In the genomic region with DNA sequence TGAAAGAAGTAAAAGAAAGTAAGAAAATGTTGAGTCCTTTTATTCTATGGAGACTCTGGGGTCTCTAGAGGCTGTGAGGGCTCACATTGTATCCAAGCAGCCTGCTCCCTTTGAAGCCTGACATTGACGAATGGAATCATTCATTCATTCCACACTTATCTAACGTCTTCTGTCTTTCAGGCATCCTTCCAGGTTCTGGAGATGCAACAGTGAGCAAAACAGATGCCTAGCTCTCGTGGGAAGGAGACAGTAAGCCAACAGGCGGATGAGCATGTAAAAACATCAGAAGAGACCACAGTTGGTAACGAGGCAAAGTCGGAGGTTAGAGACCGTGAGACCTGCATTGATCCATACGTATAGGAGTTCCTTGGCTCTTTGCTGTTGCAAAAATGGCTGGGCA, we compare ENCODE assay signal across 15 mouse cellular contexts. TPM values are rescaled to one million over a fixed set of nuclear protein-coding genes. Genes with fewer than 3 reads are reported as not detected.
DNase-seq lines count a peak whose midpoint lies in the region; ATAC-seq lines count a peak whose summit lies in the region.
"Had no signal": no experiment of that assay in that cellular context is flagged by ENCODE, and none has a peak within 500 bp of the region (broad histone marks: within the 10 kb centered on the region; RNA-seq: fewer than 3 reads in every experiment).

No protein-coding gene starts in this region.

- peak; percentile 14 for DNase-seq in embryo, embryonic 10.5 days (ENCODE audit: low spot score)
- DNase-seq in embryo, embryonic 9.5 days (ENCODE audit: extremely low spot score) = no peak
- peak; percentile 87 for DNase-seq in heart, adult 11 months
- DNase-seq in heart, adult 9 months (ENCODE audit: low spot score in 2 of 2) = no peak
- peak; percentile 46 for DNase-seq in right cerebral cortex, adult 18-20 months
- DNase-seq in right cerebral cortex, postnatal 36 days (ENCODE audit: low spot score in 2 of 2) = no peak
- DNase-seq: adrenal gland, postnatal 10 days; cerebellum, adult 18-20 months; cerebellum, adult 9-11 months; cerebellum, postnatal 36 days; gastrocnemius, postnatal 10 days had no signal

- ATAC-seq in megakaryocyte-erythroid progenitor cell, adult 5-6 weeks (replicated peaks; ENCODE audit: low FRiP score, low TSS enrichment, poor library complexity, severe bottlenecking) = no peak
- ATAC-seq: hindbrain, embryonic 16.5 days; inflammation-experienced regulatory T-cells, adult 6 months; intestine, postnatal 0 days had no signal

RNA-seq across cellular contexts. Expression of a gene that starts 36.3 kb away (rescaled TPM):
- total RNA-seq in megakaryocyte-erythroid progenitor cell, adult 5-6 weeks (2014; fragmentation: Nextera tagmentation) = 36.8 and 36.9 TPM in 2 replicates
- total RNA-seq in megakaryocyte-erythroid progenitor cell, adult 5-6 weeks (2017) = 54.2 and 60.4 TPM in 2 replicates

RNA-seq across cellular contexts. Expression of a gene that starts 42.6 kb away (rescaled TPM):
- total RNA-seq in megakaryocyte-erythroid progenitor cell, adult 5-6 weeks (2014; fragmentation: Nextera tagmentation) = 17.0 and 21.1 TPM in 2 replicates
- total RNA-seq in megakaryocyte-erythroid progenitor cell, adult 5-6 weeks (2017) = 10.9 and 14.2 TPM in 2 replicates

Comparison
In these comparisons a context has a peak if more than half of its experiments do, and no peak if none do; other contexts are left out.
1. DNase-seq: peak in embryo, embryonic 10.5 days (single experiment), heart, adult 11 months (single experiment) and right cerebral cortex, adult 18-20 months (single experiment); none in embryo, embryonic 9.5 days (single experiment), heart, adult 9 months (0 of 2) and right cerebral cortex, postnatal 36 days (0 of 2).